Mouse (Mus musculus): ENCODE results near the gene Tnfrsf18. TPM values are rescaled to one million over a fixed set of nuclear protein-coding genes. Genes with fewer than 3 reads are reported as not detected.

Gene Tnfrsf18
- polyA plus RNA-seq, 1 experiment from 2014 or later: 1.6 TPM

- H3K4me1 ChIP-seq (ENCODE audit: insufficient read depth, low read depth, low read length): peaks cover 6% of the 10 kb centered on the region; the same call in 1 of the 2 replicates
- no peaks in the 10 kb centered on the region for H3K9me3 ChIP-seq (ENCODE audit: low read length)
- H3K9ac ChIP-seq (replicated peaks; ENCODE audit: low read depth): no peak overlapping the region
- ATAC-seq (no peak), DNase-seq (ENCODE audit: low spot score) (no peak)
- TF ChIP-seq CTCF (IDR thresholded peaks at IDR 0.05) (no peak), EP300 (IDR thresholded peaks at IDR 0.05) (no peak)
- WGBS: 68% methylated on average over 9 of the region's 9 CpGs
- no peaks in the 10 kb centered on the region for H3K27me3 ChIP-seq (replicated peaks; ENCODE audit: insufficient read depth, low read length)
- no peak overlapping the region for H3K4me2 ChIP-seq (replicated peaks; ENCODE audit: low read depth, low read length)
- H3K36me3 ChIP-seq (ENCODE audit: insufficient read depth, low read length): no peaks in the 10 kb centered on the region
- 0 out of 2 replicates have a peak overlapping the region, but pooled peaks have one; percentile 9 for H3K27ac ChIP-seq (ENCODE audit: low read length)
- H3K4me3 ChIP-seq (ENCODE audit: low read depth, low read length): no peak overlapping the region
These were observed 38.5 kb downstream of the Tnfrsf18 start for GRCm38 (mm10) chr4:156064510-156064897.

GRCm38 (mm10) chr4:156065156-156065894, 39.4 kb downstream of the Tnfrsf18 start:
- WGBS: 85% methylated on average over 10 of the region's 10 CpGs
- no peak for ATAC-seq
- TF ChIP-seq CTCF (IDR thresholded peaks at IDR 0.05): no peak
- no peak for TF ChIP-seq EP300 (IDR thresholded peaks at IDR 0.05)

GRCm38 (mm10) chr4:156067256-156067949, 41.4 kb downstream of the Tnfrsf18 start:
- no peak; the same call in 1 of the 2 replicates for ATAC-seq
- H3K4me1 ChIP-seq (ENCODE audit: insufficient read depth, low read depth, low read length): peaks cover 6% of the 10 kb centered on the region; the same call in 1 of the 2 replicates
- H3K9me3 ChIP-seq (ENCODE audit: low read length): no peaks in the 10 kb centered on the region
- peak; percentile 40 for DNase-seq (ENCODE audit: low spot score)
- H3K27ac ChIP-seq (ENCODE audit: low read length): no peak overlapping the region
- TF ChIP-seq CTCF (IDR thresholded peaks at IDR 0.05) (no peak), EP300 (IDR thresholded peaks at IDR 0.05) (no peak)
- H3K9ac ChIP-seq (replicated peaks; ENCODE audit: low read depth): no peak overlapping the region
- no peak overlapping the region for H3K4me2 ChIP-seq (replicated peaks; ENCODE audit: low read depth, low read length)
- WGBS: 48% methylated on average over 5 of the region's 5 CpGs
- no peaks in the 10 kb centered on the region for H3K36me3 ChIP-seq (ENCODE audit: insufficient read depth, low read length)
- no peak overlapping the region for H3K4me3 ChIP-seq (ENCODE audit: low read depth, low read length)
- H3K27me3 ChIP-seq (replicated peaks; ENCODE audit: insufficient read depth, low read length): no peaks in the 10 kb centered on the region

More at GRCm38 (mm10) chr4:156065156-156065894, 39.4 kb downstream of the Tnfrsf18 start:
- Histone ChIP-seq H3K36me3 (ENCODE audit: insufficient read depth, low read length) (no peaks in the 10 kb centered on the region), H3K4me1 (ENCODE audit: insufficient read depth, low read depth, low read length) (peaks cover 6% of the 10 kb centered on the region; the same call in 1 of the 2 replicates), H3K9me3 (ENCODE audit: low read length) (no peaks in the 10 kb centered on the region), H3K9ac (replicated peaks; ENCODE audit: low read depth) (no peak overlapping the region), H3K27me3 (replicated peaks; ENCODE audit: insufficient read depth, low read length) (no peaks in the 10 kb centered on the region), H3K4me3 (ENCODE audit: low read depth, low read length) (no peak overlapping the region), H3K4me2 (replicated peaks; ENCODE audit: low read depth, low read length) (no peak overlapping the region), H3K27ac (ENCODE audit: low read length) (no peak overlapping the region)
- DNase-seq (ENCODE audit: low spot score): no peak

- Histone ChIP-seq H3K4me1 (ENCODE audit: insufficient read depth, low read depth, low read length) (peaks cover 6% of the 10 kb centered on the region; the same call in 1 of the 2 replicates), H3K9me3 (ENCODE audit: low read length) (no peaks in the 10 kb centered on the region), H3K27me3 (replicated peaks; ENCODE audit: insufficient read depth, low read length) (no peaks in the 10 kb centered on the region), H3K36me3 (ENCODE audit: insufficient read depth, low read length) (no peaks in the 10 kb centered on the region), H3K9ac (replicated peaks; ENCODE audit: low read depth) (no peak overlapping the region), H3K4me2 (replicated peaks; ENCODE audit: low read depth, low read length) (no peak overlapping the region), H3K4me3 (ENCODE audit: low read depth, low read length) (no peak overlapping the region), H3K27ac (ENCODE audit: low read length) (no peak overlapping the region)
- ATAC-seq: no peak
- no peak for TF ChIP-seq EP300 (IDR thresholded peaks at IDR 0.05)
- no peak for TF ChIP-seq CTCF (IDR thresholded peaks at IDR 0.05)
- no peak for DNase-seq (ENCODE audit: low spot score)
- WGBS: 100% methylated on average over 6 of the region's 8 CpGs
These were observed 43.7 kb downstream of the Tnfrsf18 start for GRCm38 (mm10) chr4:156069701-156070100.

GRCm38 (mm10) chr4:156070276-156070675, 44.3 kb downstream of the Tnfrsf18 start:
- ATAC-seq (no peak), DNase-seq (ENCODE audit: low spot score) (no peak)
- Histone ChIP-seq H3K36me3 (ENCODE audit: insufficient read depth, low read length) (no peaks in the 10 kb centered on the region), H3K27me3 (replicated peaks; ENCODE audit: insufficient read depth, low read length) (no peaks in the 10 kb centered on the region), H3K9me3 (ENCODE audit: low read length) (no peaks in the 10 kb centered on the region), H3K4me2 (replicated peaks; ENCODE audit: low read depth, low read length) (no peak overlapping the region), H3K4me1 (ENCODE audit: insufficient read depth, low read depth, low read length) (peaks cover 6% of the 10 kb centered on the region; the same call in 1 of the 2 replicates), H3K27ac (ENCODE audit: low read length) (no peak overlapping the region), H3K9ac (replicated peaks; ENCODE audit: low read depth) (no peak overlapping the region), H3K4me3 (ENCODE audit: low read depth, low read length) (no peak overlapping the region)
- WGBS: 70% methylated on average over 6 of the region's 6 CpGs
- TF ChIP-seq EP300 (IDR thresholded peaks at IDR 0.05) (no peak), CTCF (IDR thresholded peaks at IDR 0.05) (no peak)

- peaks cover 6% of the 10 kb centered on the region; the same call in 1 of the 2 replicates for H3K4me1 ChIP-seq (ENCODE audit: insufficient read depth, low read depth, low read length)
- no peaks in the 10 kb centered on the region for H3K27me3 ChIP-seq (replicated peaks; ENCODE audit: insufficient read depth, low read length)
- no peak overlapping the region for H3K9ac ChIP-seq (replicated peaks; ENCODE audit: low read depth)
- ATAC-seq (no peak), DNase-seq (ENCODE audit: low spot score) (no peak)
- no peaks in the 10 kb centered on the region for H3K36me3 ChIP-seq (ENCODE audit: insufficient read depth, low read length)
- no peak overlapping the region for H3K27ac ChIP-seq (ENCODE audit: low read length)
- WGBS: 70% methylated on average over 2 of the region's 2 CpGs
- no peak overlapping the region for H3K4me3 ChIP-seq (ENCODE audit: low read depth, low read length)
- H3K9me3 ChIP-seq (ENCODE audit: low read length): no peaks in the 10 kb centered on the region
- TF ChIP-seq EP300 (IDR thresholded peaks at IDR 0.05): no peak
- no peak overlapping the region for H3K4me2 ChIP-seq (replicated peaks; ENCODE audit: low read depth, low read length)
These were observed 44.8 kb downstream of the Tnfrsf18 start for GRCm38 (mm10) chr4:156070716-156071115.

Data from lung, postnatal 0 days (tissue).